Mouse (Mus musculus): ENCODE results near the gene Ankrd55. TPM values are rescaled to one million over a fixed set of nuclear protein-coding genes. Genes with fewer than 3 reads are reported as not detected.

Ankrd55 gene
- polyA plus RNA-seq, 1 experiment from 2014 or later, result 0.26 TPM

GRCm38 (mm10) chr13:112327511-112327910, 39.3 kb downstream of the Ankrd55 start:
- no peaks in the 10 kb centered on the region for H3K9me3 ChIP-seq (replicated peaks; ENCODE audit: control insufficient read depth, low read length)
- WGBS (ENCODE audit: insufficient replicate concordance), result 48% methylated on average over 4 of the region's 4 CpGs
- H3K27me3 ChIP-seq (ENCODE audit: control insufficient read depth, insufficient read depth, low read depth, low read length), result no peaks in the 10 kb centered on the region
- H3K4me1 ChIP-seq (ENCODE audit: control insufficient read depth, low read depth, low read length), result no peaks in the 10 kb centered on the region
- no peak overlapping the region for H3K4me3 ChIP-seq (ENCODE audit: low read depth, low read length)
- no peak for ATAC-seq (ENCODE audit: low read depth)
- H3K9ac ChIP-seq (ENCODE audit: low read depth, low read length), result no peak overlapping the region
- no peak overlapping the region for H3K27ac ChIP-seq (ENCODE audit: low read length)
- no peak overlapping the region for H3K4me2 ChIP-seq (ENCODE audit: low read depth, low read length)
- H3K36me3 ChIP-seq (ENCODE audit: control insufficient read depth, insufficient read depth), result no peaks in the 10 kb centered on the region

- H3K4me3 ChIP-seq (ENCODE audit: low read depth, low read length), result no peak overlapping the region
- no peak overlapping the region for H3K27ac ChIP-seq (ENCODE audit: low read length)
- no peak overlapping the region for H3K9ac ChIP-seq (ENCODE audit: low read depth, low read length)
- no peaks in the 10 kb centered on the region for H3K9me3 ChIP-seq (replicated peaks; ENCODE audit: control insufficient read depth, low read length)
- no peaks in the 10 kb centered on the region for H3K36me3 ChIP-seq (ENCODE audit: control insufficient read depth, insufficient read depth)
- H3K4me2 ChIP-seq (ENCODE audit: low read depth, low read length), result no peak overlapping the region
- H3K4me1 ChIP-seq (ENCODE audit: control insufficient read depth, low read depth, low read length), result no peaks in the 10 kb centered on the region
- H3K27me3 ChIP-seq (ENCODE audit: control insufficient read depth, insufficient read depth, low read depth, low read length), result no peaks in the 10 kb centered on the region
- 66% methylated on average over 6 of the region's 6 CpGs for WGBS (ENCODE audit: insufficient replicate concordance)
- no peak for ATAC-seq (ENCODE audit: low read depth)
These were observed 42.0 kb downstream of the Ankrd55 start for GRCm38 (mm10) chr13:112330257-112330656.

GRCm38 (mm10) chr13:112330919-112331681, 42.8 kb downstream of the Ankrd55 start:
- Histone ChIP-seq H3K9me3 (replicated peaks; ENCODE audit: control insufficient read depth, low read length) (no peaks in the 10 kb centered on the region), H3K4me2 (ENCODE audit: low read depth, low read length) (no peak overlapping the region), H3K4me3 (ENCODE audit: low read depth, low read length) (no peak overlapping the region), H3K9ac (ENCODE audit: low read depth, low read length) (no peak overlapping the region), H3K27ac (ENCODE audit: low read length) (no peak overlapping the region), H3K27me3 (ENCODE audit: control insufficient read depth, insufficient read depth, low read depth, low read length) (no peaks in the 10 kb centered on the region), H3K36me3 (ENCODE audit: control insufficient read depth, insufficient read depth) (no peaks in the 10 kb centered on the region), H3K4me1 (ENCODE audit: control insufficient read depth, low read depth, low read length) (no peaks in the 10 kb centered on the region)
- ATAC-seq (ENCODE audit: low read depth), result no peak
- 44% methylated on average over 8 of the region's 8 CpGs for WGBS (ENCODE audit: insufficient replicate concordance)

GRCm38 (mm10) chr13:112331682-112332061, 43.4 kb downstream of the Ankrd55 start:
- H3K36me3 ChIP-seq (ENCODE audit: control insufficient read depth, insufficient read depth), result no peaks in the 10 kb centered on the region
- WGBS (ENCODE audit: insufficient replicate concordance), result 59% methylated on average over 1 of the region's 1 CpGs
- H3K4me2 ChIP-seq (ENCODE audit: low read depth, low read length), result no peak overlapping the region
- H3K27me3 ChIP-seq (ENCODE audit: control insufficient read depth, insufficient read depth, low read depth, low read length), result no peaks in the 10 kb centered on the region
- H3K27ac ChIP-seq (ENCODE audit: low read length), result no peak overlapping the region
- no peak for ATAC-seq (ENCODE audit: low read depth)
- no peak overlapping the region for H3K9ac ChIP-seq (ENCODE audit: low read depth, low read length)
- no peaks in the 10 kb centered on the region for H3K9me3 ChIP-seq (replicated peaks; ENCODE audit: control insufficient read depth, low read length)
- H3K4me3 ChIP-seq (ENCODE audit: low read depth, low read length), result no peak overlapping the region
- no peaks in the 10 kb centered on the region for H3K4me1 ChIP-seq (ENCODE audit: control insufficient read depth, low read depth, low read length)

GRCm38 (mm10) chr13:112335531-112335930, 47.3 kb downstream of the Ankrd55 start:
- no peaks in the 10 kb centered on the region for H3K27me3 ChIP-seq (ENCODE audit: control insufficient read depth, insufficient read depth, low read depth, low read length)
- no peaks in the 10 kb centered on the region for H3K9me3 ChIP-seq (replicated peaks; ENCODE audit: control insufficient read depth, low read length)
- H3K9ac ChIP-seq (ENCODE audit: low read depth, low read length), result no peak overlapping the region
- no peak overlapping the region for H3K27ac ChIP-seq (ENCODE audit: low read length)
- ATAC-seq (ENCODE audit: low read depth), result no peak
- H3K4me3 ChIP-seq (ENCODE audit: low read depth, low read length), result no peak overlapping the region
- WGBS (ENCODE audit: insufficient replicate concordance), result 66% methylated on average over 3 of the region's 3 CpGs
- no peak overlapping the region for H3K4me2 ChIP-seq (ENCODE audit: low read depth, low read length)
- no peaks in the 10 kb centered on the region for H3K36me3 ChIP-seq (ENCODE audit: control insufficient read depth, insufficient read depth)
- H3K4me1 ChIP-seq (ENCODE audit: control insufficient read depth, low read depth, low read length), result no peaks in the 10 kb centered on the region

- Histone ChIP-seq H3K9ac (ENCODE audit: low read depth, low read length) (no peak overlapping the region), H3K27ac (ENCODE audit: low read length) (no peak overlapping the region), H3K36me3 (ENCODE audit: control insufficient read depth, insufficient read depth) (no peaks in the 10 kb centered on the region), H3K9me3 (replicated peaks; ENCODE audit: control insufficient read depth, low read length) (no peaks in the 10 kb centered on the region), H3K4me2 (ENCODE audit: low read depth, low read length) (no peak overlapping the region), H3K4me3 (ENCODE audit: low read depth, low read length) (no peak overlapping the region), H3K27me3 (ENCODE audit: control insufficient read depth, insufficient read depth, low read depth, low read length) (no peaks in the 10 kb centered on the region), H3K4me1 (ENCODE audit: control insufficient read depth, low read depth, low read length) (no peaks in the 10 kb centered on the region)
- ATAC-seq (ENCODE audit: low read depth), result no peak
- 65% methylated on average over 9 of the region's 9 CpGs for WGBS (ENCODE audit: insufficient replicate concordance)
These were observed 48.9 kb downstream of the Ankrd55 start for GRCm38 (mm10) chr13:112337146-112337545.

GRCm38 (mm10) chr13:112340205-112340604, 52.0 kb downstream of the Ankrd55 start:
- no peaks in the 10 kb centered on the region for H3K9me3 ChIP-seq (replicated peaks; ENCODE audit: control insufficient read depth, low read length)
- H3K9ac ChIP-seq (ENCODE audit: low read depth, low read length), result no peak overlapping the region
- no peak for ATAC-seq (ENCODE audit: low read depth)
- no peaks in the 10 kb centered on the region for H3K4me1 ChIP-seq (ENCODE audit: control insufficient read depth, low read depth, low read length)
- H3K4me3 ChIP-seq (ENCODE audit: low read depth, low read length), result no peak overlapping the region
- WGBS (ENCODE audit: insufficient replicate concordance), result 73% methylated on average over 8 of the region's 8 CpGs
- H3K36me3 ChIP-seq (ENCODE audit: control insufficient read depth, insufficient read depth), result no peaks in the 10 kb centered on the region
- no peak overlapping the region for H3K27ac ChIP-seq (ENCODE audit: low read length)
- no peak overlapping the region for H3K4me2 ChIP-seq (ENCODE audit: low read depth, low read length)
- no peaks in the 10 kb centered on the region for H3K27me3 ChIP-seq (ENCODE audit: control insufficient read depth, insufficient read depth, low read depth, low read length)

GRCm38 (mm10) chr13:112340761-112341160, 52.5 kb downstream of the Ankrd55 start:
- Histone ChIP-seq H3K4me1 (ENCODE audit: control insufficient read depth, low read depth, low read length) (no peaks in the 10 kb centered on the region), H3K4me3 (ENCODE audit: low read depth, low read length) (no peak overlapping the region), H3K9me3 (replicated peaks; ENCODE audit: control insufficient read depth, low read length) (no peaks in the 10 kb centered on the region), H3K4me2 (ENCODE audit: low read depth, low read length) (no peak overlapping the region), H3K9ac (ENCODE audit: low read depth, low read length) (no peak overlapping the region), H3K36me3 (ENCODE audit: control insufficient read depth, insufficient read depth) (no peaks in the 10 kb centered on the region), H3K27ac (ENCODE audit: low read length) (no peak overlapping the region), H3K27me3 (ENCODE audit: control insufficient read depth, insufficient read depth, low read depth, low read length) (no peaks in the 10 kb centered on the region)
- WGBS (ENCODE audit: insufficient replicate concordance), result 58% methylated on average over 6 of the region's 6 CpGs
- no peak for ATAC-seq (ENCODE audit: low read depth)

GRCm38 (mm10) chr13:112342971-112343627, 54.8 kb downstream of the Ankrd55 start:
- ATAC-seq (ENCODE audit: low read depth), result no peak
- 49% methylated on average over 5 of the region's 5 CpGs for WGBS (ENCODE audit: insufficient replicate concordance)
- H3K9me3 ChIP-seq (replicated peaks; ENCODE audit: control insufficient read depth, low read length), result no peaks in the 10 kb centered on the region

More at GRCm38 (mm10) chr13:112342971-112343627, 54.8 kb downstream of the Ankrd55 start:
- Histone ChIP-seq H3K4me2 (ENCODE audit: low read depth, low read length) (no peak overlapping the region), H3K27me3 (ENCODE audit: control insufficient read depth, insufficient read depth, low read depth, low read length) (no peaks in the 10 kb centered on the region), H3K4me3 (ENCODE audit: low read depth, low read length) (no peak overlapping the region), H3K36me3 (ENCODE audit: control insufficient read depth, insufficient read depth) (no peaks in the 10 kb centered on the region), H3K9ac (ENCODE audit: low read depth, low read length) (no peak overlapping the region), H3K4me1 (ENCODE audit: control insufficient read depth, low read depth, low read length) (no peaks in the 10 kb centered on the region), H3K27ac (ENCODE audit: low read length) (no peak overlapping the region)
